Mouse (Mus musculus) heart, adult 2 months (tissue): ENCODE measurements around the gene Tpsb2. TPM values are rescaled to one million over a fixed set of nuclear protein-coding genes. Genes with fewer than 3 reads are reported as not detected.

Experiments
- DNase-seq, 2 experiments: peaks; one replicate each; pipeline ENCODE4 v3.0.0; 2021
- H3K27ac ChIP-seq: fragments of 200-600 bp; 2 replicates; pipeline ENCODE4 v1.8.1; 2022
- H3K27me3 ChIP-seq: fragments of 200-500 bp; 2 replicates; pipeline ENCODE4 v1.6.1; 2012; ENCODE audit warnings: mild to moderate bottlenecking, low read length, inconsistent platforms, mixed read lengths; ENCODE audit not compliant: control insufficient read depth, insufficient read depth
- H3K36me3 ChIP-seq: fragments of 200-500 bp; 2 replicates; pipeline ENCODE4 v1.6.1; 2012; ENCODE audit warnings: low read length, inconsistent platforms; ENCODE audit not compliant: control insufficient read depth, insufficient read depth
- H3K4me1 ChIP-seq: fragments of 200-500 bp; 2 replicates; pipeline ENCODE4 v1.6.1; 2011; ENCODE audit warnings: low read length; ENCODE audit not compliant: control insufficient read depth, insufficient read depth
- H3K4me3 ChIP-seq: fragments of 200-600 bp; 2 replicates; pipeline ENCODE4 v1.8.1; 2022
- H3K79me2 ChIP-seq: fragments of 200-500 bp; replicated peaks from 2 replicates; pipeline ENCODE4 v1.6.1; 2012; ENCODE audit warnings: mild to moderate bottlenecking, inconsistent platforms, low read length, moderate library complexity, mixed read lengths; ENCODE audit not compliant: control insufficient read depth, insufficient read depth
- H3K9ac ChIP-seq: fragments of 200-500 bp; 2 replicates; pipeline ENCODE4 v1.6.1; 2012; ENCODE audit warnings: low read depth, mild to moderate bottlenecking, control low read depth, inconsistent platforms, low read length, mixed read lengths
- CTCF ChIP-seq: fragments of 200-600 bp; IDR thresholded peaks from 2 replicates; pipeline ENCODE4 v1.8.1; 2022; ENCODE audit warnings: antibody characterized with exemption, mild to moderate bottlenecking, moderate library complexity
- EP300 ChIP-seq: fragments of 200-500 bp; IDR thresholded peaks from 2 replicates; pipeline ENCODE4 v1.6.1; 2011; ENCODE audit warnings: low read depth, low read length, control low read depth; ENCODE audit not compliant: insufficient read depth
- POLR2A ChIP-seq: fragments of 200-500 bp; IDR thresholded peaks from 2 replicates; pipeline ENCODE4 v1.6.1; 2011; ENCODE audit warnings: mild to moderate bottlenecking, low read depth, low read length, control low read depth; ENCODE audit not compliant: insufficient read depth
- WGBS: fragments of 180-500 bp; shearing (Covaris S2); methylation state at CpG from one replicate; pipeline ENCODE4 v1.1.7; 2018; 5-methylcytosine and 5-hydroxymethylcytosine counted together
- intact Hi-C: fragments of 180-260 bp; cut with DNase I; formaldehyde crosslinking; loops from one replicate; pipeline ENCODE4 v1.15.1; 2025
- polyA plus RNA-seq: library from polyadenylated mRNA; depleted of rRNA; stranded (reverse); fragments of >200 nt; gene quantifications from 2 replicates; pipeline ENCODE4 v1.2.3, GENCODE M21; 2012
- total RNA-seq, 2 experiments: library from RNA; stranded (reverse); gene quantifications; 2 replicates each; pipeline ENCODE4 v1.2.3; 2021

Tpsb2 gene
- total and polyA plus RNA-seq, 3 experiments = 1.4 to 8.2 (median 2.5) TPM

DNA sequence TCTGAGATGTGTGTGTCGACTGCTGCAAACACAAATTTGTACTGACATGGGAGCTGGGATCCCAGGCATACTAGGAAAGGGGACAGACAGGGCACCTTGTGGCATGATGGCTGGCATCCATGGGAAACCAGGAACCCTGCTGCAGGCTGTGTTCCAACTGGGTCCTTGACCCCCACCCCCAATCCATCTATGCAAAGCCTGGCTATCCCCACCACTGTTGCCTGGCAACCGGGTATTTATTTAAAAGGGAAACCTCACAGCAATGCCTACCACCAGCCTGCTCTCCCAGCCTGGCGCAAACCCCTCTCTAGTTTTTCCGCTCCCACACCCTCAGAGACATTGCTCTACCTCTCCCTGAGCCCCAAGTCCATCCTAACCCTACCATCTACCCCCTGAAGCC is 41.2 kb downstream of the Tpsb2 start:
- H3K27ac ChIP-seq = no peak overlapping the region
- DNase-seq = no peak
- H3K4me1 ChIP-seq = peaks cover 1% of the 10 kb centered on the region; the same call in 1 of the 2 replicates
- intact Hi-C loops = no loop called here
- H3K36me3 ChIP-seq = no peaks in the 10 kb centered on the region
- H3K9ac ChIP-seq = no peak overlapping the region
- no peaks in the 10 kb centered on the region for H3K79me2 ChIP-seq
- H3K27me3 ChIP-seq = no peaks in the 10 kb centered on the region
- TF ChIP-seq EP300 = no peak
- TF ChIP-seq POLR2A = no peak
- no peak for TF ChIP-seq CTCF
- 79% methylated on average over 4 of the region's 4 CpGs for WGBS
- no peak overlapping the region for H3K4me3 ChIP-seq

GRCm38 (mm10) chr17:25408302-25408999 is 42.3 kb downstream of the Tpsb2 start:
- no peak for DNase-seq
- intact Hi-C loops = no loop called here
- Histone ChIP-seq H3K4me1 (peaks cover 1% of the 10 kb centered on the region; the same call in 1 of the 2 replicates), H3K36me3 (no peaks in the 10 kb centered on the region), H3K4me3 (no peak overlapping the region), H3K27ac (no peak overlapping the region), H3K27me3 (no peaks in the 10 kb centered on the region), H3K79me2 (no peaks in the 10 kb centered on the region), H3K9ac (no peak overlapping the region)
- WGBS = 61% methylated on average over 7 of the region's 7 CpGs
- TF ChIP-seq CTCF = no peak
- no peak for TF ChIP-seq EP300
- TF ChIP-seq POLR2A = no peak

DNA sequence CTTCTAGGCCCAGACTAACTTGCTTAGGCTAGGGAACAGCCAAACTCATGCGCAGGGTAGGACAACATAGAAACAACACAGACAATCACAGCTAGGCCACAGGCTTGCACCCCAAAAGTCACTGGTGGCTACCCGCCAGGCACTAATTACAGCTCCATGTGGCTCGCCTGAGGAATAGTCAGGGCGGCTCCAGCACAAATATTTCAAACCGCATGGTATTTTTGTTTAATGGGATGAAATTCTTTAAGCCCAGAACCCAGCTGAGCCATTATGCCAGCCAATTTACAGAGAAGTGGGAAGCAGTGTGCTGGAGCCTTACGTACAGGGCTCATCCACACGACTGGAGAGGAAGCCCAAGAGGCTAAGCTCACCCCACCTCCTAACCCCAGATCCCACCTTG is 43.5 kb downstream of the Tpsb2 start:
- Histone ChIP-seq H3K27ac (no peak overlapping the region), H3K4me1 (peaks cover 1% of the 10 kb centered on the region; the same call in 1 of the 2 replicates), H3K4me3 (no peak overlapping the region), H3K36me3 (no peaks in the 10 kb centered on the region), H3K27me3 (no peaks in the 10 kb centered on the region), H3K79me2 (no peaks in the 10 kb centered on the region), H3K9ac (no peak overlapping the region)
- DNase-seq = no peak
- 89% methylated on average over 7 of the region's 7 CpGs for WGBS
- intact Hi-C loops = no loop called here
- TF ChIP-seq EP300 (no peak), POLR2A (no peak), CTCF (no peak)

- Histone ChIP-seq H3K27ac (no peak overlapping the region), H3K4me1 (peaks cover 3% of the 10 kb centered on the region; the same call in 1 of the 2 replicates), H3K79me2 (no peaks in the 10 kb centered on the region), H3K27me3 (no peaks in the 10 kb centered on the region), H3K4me3 (no peak overlapping the region), H3K9ac (no peak overlapping the region), H3K36me3 (no peaks in the 10 kb centered on the region)
- intact Hi-C loops = no loop called here
- WGBS = 47% methylated on average over 6 of the region's 6 CpGs
- TF ChIP-seq POLR2A (no peak), CTCF (no peak), EP300 (no peak)
- DNase-seq = no peak
Measured at GRCm38 (mm10) chr17:25410180-25410579, 44.1 kb downstream of the Tpsb2 start.

GRCm38 (mm10) chr17:25410786-25411185 is 44.7 kb downstream of the Tpsb2 start:
- H3K4me1 ChIP-seq = peaks cover 3% of the 10 kb centered on the region; the same call in 1 of the 2 replicates
- H3K9ac ChIP-seq = no peak overlapping the region
- no peak overlapping the region for H3K4me3 ChIP-seq
- intact Hi-C loops = no loop called here
- no peak for TF ChIP-seq EP300
- TF ChIP-seq CTCF = no peak
- WGBS = 18% methylated on average over 7 of the region's 7 CpGs
- no peak for DNase-seq
- H3K36me3 ChIP-seq = no peaks in the 10 kb centered on the region
- no peak overlapping the region for H3K27ac ChIP-seq
- H3K27me3 ChIP-seq = no peaks in the 10 kb centered on the region
- no peaks in the 10 kb centered on the region for H3K79me2 ChIP-seq

DNA sequence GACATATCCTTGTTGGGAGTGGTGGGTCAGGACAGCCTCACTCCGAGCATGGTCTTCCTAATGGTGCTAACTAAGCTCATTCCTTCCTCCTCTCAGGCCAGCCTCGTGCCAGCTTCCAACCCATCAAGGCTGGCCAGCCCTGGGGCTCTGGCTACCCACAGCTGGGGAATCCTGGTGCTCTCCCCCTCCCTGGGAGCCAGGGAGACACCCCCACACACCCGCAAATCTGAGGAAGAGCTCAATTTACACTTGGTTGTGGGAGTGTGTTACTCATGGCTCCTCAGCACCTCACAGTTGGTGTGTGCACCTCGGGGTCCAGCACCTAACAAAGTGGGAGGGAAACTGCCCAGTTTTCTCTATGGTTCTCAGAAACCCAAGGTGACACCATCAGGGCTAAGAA is 45.1 kb downstream of the Tpsb2 start:
- DNase-seq = no peak
- Histone ChIP-seq H3K27me3 (no peaks in the 10 kb centered on the region), H3K79me2 (no peaks in the 10 kb centered on the region), H3K4me1 (peaks cover 3% of the 10 kb centered on the region; the same call in 1 of the 2 replicates), H3K4me3 (no peak overlapping the region), H3K9ac (no peak overlapping the region), H3K27ac (no peak overlapping the region), H3K36me3 (no peaks in the 10 kb centered on the region)
- intact Hi-C loops = no loop called here
- WGBS = 46% methylated on average over 4 of the region's 4 CpGs
- TF ChIP-seq POLR2A = no peak
- TF ChIP-seq CTCF = no peak
